Mouse (Mus musculus) adrenal gland, postnatal 36 days (tissue): Measurements from ENCODE around the gene Il23r. TPM values are rescaled to one million over a fixed set of nuclear protein-coding genes. Genes with fewer than 3 reads are reported as not detected.
"Not testable (repeated sequence)": the region's sequence is repeated elsewhere in the genome, so short reads cannot be mapped to it uniquely, and the experiment has no call there.

ENCODE experiments used
- DNase-seq, 2 experiments: peaks; one replicate each; pipeline ENCODE4 v3.0.0; 2021; ENCODE audit warnings: mixed read lengths in 1 of 2
- long read RNA-seq, 2 experiments: library from polyadenylated mRNA; stranded (forward); transcript quantifications; one replicate each; pipeline ENCODE4 v2.0.0; 2021; ENCODE audit warnings: borderline sequencing depth in 2 of 2
- total RNA-seq, 2 experiments: library from RNA; stranded (reverse); gene quantifications; 2 replicates each; pipeline ENCODE4 v1.2.3; 2021

Il23r gene
- total RNA-seq, result 1 to 10 TPM; 5.6 to 7.4 TPM
- long read RNA-seq, experiment 1, partial matches to known transcripts, result 0 of 1 reads
- long read RNA-seq, experiment 1, other reads (novel, unspliced or antisense), result 1 of 1 reads
- long read RNA-seq, experiment 2, partial matches to known transcripts, result 0 of 4 reads
- long read RNA-seq, experiment 2, other reads (novel, unspliced or antisense), result 3 of 4 reads

DNA sequence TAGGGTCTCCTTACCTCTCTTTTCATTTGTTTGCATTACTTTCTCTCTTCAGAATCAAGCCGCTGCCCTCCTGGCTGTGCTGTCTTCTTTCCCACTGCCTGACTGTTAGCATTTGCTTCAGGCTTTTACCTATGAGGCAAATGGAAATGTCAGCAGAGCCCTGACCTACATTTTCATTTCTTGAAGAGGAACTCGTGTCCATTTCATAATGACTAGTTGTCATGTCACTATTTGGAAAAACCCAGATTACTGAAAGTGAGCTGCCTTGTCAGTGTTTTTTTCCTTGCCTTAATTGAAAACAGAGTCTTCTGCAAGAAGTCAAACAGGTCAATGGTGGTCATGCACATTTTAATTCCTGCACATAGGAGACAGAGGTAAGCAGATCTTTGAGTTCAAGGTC is at the start of gene Il23r:
TSS of gene Il23r (minus strand) at position 101 of the 400 bp plus-strand sequence.
- DNase-seq, result peak; percentile 26 to 35

DNA sequence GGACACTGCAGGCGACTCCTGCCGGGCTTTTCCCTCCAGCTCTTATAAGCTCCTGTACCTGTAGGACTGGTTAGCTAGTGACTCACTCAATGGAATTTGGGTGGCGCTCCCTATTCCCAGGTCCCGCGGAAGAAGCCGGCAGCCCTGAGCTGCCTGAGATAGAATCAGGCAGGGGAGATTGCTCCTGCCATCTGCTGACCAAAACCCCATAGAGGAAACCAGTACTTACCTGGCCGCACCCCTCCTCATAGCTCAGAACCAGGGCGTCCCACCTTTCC is 44.1 kb upstream of the Il23r start, which contains the start of gene Tacstd2:
TSS of gene Tacstd2 (minus strand) at position 20 of the 278 bp plus-strand sequence.
- DNase-seq, result no peak

DNA sequence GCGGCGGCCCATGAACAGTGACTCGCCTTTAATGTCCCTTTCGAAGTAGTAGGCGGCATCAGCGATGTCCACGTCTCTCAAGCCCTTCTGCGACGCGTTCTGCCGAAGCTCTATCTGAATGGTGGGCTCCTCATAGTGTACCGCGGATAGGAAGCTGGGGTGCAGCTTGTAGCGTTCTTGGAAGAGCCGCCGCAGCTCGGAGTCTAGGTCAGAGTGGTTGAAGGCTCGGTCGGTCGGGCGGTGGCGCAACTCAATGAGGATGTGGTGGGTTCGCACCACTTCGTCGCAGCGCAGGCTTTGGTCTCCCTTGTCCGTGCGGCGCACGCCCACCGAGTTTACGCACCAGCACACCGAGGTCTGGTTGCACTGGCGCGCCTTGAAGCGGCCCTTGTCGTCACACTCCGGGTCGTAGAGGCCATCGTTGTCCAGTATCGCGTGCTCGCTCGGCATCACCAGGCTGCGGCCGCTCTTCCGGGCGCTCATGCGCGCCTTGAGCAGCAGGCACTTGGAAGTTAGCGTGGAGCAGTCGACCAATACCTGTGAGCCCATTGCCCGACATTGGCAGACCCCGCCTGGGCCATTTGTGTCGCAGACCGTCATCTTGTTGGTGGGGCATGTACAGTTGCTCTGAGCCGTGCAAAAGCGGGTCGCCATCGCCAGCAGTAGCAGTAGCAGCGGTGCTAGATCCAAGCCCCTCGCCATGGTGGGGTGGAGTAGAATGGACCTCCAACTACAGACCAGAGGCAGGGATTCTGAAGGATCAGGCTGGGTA is 43.5 kb upstream of the Il23r start:
- no peak for DNase-seq

DNA sequence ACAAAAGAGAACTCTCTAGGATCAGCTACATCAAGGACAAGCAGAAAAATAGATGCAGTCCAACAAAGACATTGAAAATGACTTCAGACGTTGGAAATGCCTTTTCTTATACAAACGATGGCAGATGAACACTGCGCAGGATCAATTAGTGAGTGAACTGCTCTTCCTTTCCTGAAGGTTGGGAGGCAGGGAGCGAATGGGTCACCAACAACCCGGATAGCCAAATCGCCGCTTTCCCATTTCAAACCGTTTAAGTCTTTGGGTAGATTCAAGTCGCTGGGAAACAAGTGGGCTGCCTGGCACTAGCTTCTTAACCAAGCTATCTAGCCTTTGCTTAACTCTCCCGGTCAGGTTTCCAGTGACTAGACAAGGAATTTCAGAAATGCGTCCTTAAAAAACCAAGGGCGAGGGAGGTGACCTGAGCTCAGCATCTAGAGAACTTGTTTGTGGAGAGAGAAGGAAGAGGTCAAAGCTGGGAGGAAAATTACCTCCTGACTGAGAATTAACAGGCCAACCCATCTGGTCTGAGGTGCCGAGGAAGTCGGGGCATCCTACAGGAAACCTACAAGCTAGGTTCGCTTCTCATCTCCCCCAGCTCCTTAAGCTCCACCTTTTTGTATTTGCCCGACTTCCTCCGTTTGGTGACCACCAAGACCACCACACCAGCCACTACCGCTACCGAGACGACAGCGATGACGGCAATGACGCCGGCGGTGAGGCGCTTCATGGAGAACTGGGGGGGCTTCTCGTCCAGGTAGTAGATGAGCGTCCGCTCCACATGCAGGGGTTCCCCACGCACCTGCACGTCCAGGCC is 42.7 kb upstream of the Il23r start:
- DNase-seq, result no peak

DNA sequence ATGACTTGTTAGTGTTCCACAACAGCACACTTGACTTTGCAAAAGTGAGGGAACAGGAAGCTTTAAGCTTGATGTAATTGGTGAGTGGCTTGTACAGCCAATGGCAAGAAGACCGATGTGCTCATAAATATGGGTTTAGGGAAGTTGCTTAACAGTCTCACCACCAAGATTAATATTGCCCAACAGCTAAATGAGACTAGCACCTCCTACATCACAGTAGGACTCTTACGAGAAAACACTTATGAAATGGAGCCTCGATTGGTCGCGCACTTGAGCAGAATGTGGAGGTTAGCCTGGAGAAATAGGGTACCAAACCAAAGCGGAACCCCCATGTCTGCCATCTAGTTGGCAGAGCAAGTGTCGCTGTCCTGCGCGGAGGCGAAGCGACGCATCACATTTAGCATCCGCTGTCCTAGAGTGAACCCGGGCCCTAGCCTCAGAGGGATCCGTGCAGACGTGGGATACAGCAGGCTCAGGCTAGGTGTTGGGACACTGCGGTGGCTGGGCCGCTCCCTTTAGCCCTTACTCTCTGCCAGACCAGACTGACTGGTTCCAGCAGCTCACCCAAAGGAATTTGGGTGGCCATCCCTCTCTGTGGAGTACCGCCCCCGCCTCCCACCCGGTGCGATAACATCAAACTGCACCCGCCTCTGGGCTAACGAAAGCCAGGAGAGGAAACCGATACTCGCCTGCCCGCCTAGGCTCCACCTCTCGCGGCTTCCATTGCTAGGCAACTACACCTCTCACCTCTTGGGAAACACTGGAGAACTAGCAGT is 41.2 kb upstream of the Il23r start:
- DNase-seq, result no peak

DNA sequence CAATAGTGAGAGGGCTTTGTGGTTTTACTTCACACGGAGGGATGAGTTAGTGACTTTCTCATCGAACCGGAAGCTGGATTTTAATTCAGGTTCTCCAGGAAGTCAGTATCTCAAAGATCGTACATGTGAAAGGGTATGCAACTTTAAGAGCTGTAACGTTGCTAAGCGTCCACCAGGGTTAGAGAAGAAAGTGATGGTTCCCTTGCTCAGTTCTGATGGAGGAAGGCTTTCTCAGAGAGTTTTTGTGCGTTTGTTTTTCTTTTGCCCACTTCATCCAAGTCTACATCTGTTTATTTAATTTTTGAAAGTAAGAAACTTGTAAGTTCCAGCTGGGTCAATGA is 40.1 kb upstream of the Il23r start:
- DNase-seq, result no peak

DNA sequence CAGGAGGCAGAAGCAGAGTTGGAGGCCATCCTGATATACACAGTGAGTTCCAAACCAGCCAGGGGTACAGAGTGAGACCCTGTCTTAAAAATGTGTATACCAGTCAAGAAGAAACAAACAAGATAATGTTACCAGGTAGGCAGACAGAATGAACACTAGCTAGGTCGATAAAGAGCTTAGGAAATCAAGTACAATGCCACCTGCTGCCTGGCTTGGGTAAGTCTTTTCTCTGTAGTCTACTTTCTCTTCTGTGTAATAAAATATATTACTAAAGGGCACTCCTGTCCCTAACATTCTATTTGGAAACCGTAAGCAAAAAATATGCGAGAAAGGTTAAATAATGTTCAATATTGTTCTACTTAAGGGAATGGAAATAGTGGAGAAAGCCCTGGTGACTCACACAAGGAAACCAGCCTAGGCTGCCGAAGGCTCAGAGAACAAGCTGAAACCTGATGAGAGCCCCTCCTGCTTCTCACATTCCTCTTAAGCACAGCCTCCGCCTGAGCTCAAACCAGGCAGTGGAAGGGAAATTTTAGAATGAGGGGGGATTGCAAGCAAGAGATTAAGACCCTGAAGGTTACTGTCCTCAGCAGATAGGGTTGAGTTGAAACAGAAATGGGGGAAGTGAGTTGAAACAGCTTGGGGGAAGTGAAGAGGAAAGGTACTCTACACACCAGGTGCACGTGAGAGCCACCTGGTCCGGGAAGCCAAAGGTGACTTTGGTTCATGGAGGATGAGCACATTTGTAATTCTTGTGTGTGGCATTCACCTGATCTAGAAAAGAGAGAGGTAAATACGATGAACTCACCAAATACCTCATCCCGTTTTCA is 39.6 kb upstream of the Il23r start:
- DNase-seq, result peak; percentile 24 to 27

DNA sequence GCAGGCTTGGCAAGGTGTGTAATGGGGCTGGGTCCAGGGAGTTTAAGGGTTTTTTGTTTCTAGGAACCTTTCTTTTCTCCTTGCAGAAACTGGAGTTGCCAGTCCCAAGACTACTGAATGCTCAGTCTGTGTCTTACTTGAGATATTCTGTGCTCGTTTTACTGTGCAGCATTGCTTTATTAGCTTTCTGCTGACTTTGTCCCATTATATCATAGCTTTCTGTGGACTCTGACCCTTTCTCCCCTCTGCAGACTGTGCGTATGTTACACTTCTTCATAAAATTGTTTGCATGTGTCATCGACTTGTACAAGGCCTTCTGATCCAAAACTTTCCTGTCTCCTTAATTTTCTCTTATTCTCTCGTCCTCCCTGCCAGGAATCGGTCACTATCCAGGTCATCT is 34.7 kb upstream of the Il23r start:
- no peak for DNase-seq

DNA sequence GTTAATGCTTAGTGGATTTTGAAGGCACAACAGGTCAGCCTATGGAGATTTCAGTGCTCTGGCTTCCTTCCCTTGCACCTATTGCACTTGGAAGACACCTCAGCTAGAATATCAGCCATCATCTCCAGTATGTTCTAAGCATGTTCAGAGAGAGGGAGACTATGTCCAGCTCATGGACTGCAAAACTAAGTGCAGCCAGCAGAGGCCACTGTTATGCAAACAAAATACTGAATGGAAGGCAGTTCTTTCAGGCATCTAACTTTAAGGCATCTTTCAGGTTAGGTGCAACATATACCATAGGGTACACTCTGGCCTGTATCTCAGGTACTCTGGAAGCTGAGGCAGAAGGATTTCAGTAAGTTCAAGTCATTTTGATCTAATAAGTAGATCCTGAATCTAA is 19.1 kb upstream of the Il23r start:
- peak; percentile 46 to 53 for DNase-seq

DNA sequence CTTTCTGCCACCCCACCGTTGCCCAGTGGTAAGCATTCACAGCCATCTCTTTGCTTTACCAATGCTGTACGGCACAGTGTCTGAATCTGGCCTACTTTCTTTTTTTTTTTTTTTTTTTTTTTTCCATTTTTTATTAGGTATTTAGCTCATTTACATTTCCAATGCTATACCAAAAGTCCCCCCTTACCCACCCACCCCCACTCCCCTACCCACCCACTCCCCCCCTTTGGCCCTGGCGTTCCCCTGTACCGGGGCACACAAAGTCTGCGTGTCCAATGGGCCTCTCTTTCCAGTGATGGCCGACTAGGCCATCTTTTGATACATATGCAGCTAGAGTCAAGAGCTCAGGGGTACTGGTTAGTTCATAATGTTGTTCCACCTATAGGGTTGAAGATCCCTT is 10.3 kb upstream of the Il23r start:
- DNase-seq, result not testable (repeated sequence)

DNA sequence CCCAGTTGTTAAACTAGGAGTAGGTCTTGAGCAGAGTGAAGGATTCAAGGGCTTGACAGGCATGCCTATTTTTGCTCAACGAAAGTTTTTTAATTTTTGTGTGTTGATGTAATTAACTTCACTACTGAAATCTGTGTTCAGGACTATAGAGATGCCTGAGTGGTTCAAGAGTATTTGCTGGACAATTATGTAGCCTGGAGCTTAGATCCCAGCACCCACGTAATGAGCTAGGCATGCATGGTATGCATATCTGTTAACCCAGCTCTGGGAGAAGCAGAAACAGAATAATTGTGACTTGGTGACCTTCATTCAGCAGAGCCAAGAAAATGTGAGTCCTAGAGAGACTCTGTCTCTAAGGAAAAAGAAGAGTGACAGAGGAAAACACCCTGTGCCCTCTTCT is 10.6 kb downstream of the Il23r start:
- peak in 1 of 2 experiments; percentile 12 for DNase-seq

DNA sequence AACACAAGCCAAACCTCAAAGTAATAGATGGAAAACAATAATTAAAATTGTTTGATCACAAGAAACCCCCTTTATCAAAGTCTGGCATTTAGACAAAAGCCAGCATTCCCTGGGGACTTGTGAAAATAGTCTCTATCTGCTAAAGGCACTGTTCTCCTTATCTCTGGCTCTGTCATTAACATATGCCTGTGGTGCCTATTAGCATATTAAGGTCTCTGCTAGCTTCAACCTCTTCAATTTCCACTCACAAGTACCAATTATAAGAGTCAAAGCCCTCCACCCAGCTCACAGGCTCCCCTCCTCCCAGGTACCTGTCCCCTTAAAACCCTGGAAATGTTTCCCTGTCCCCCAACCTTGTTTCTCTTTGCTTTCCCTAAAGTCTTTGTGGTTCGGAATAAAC is 20.4 kb downstream of the Il23r start:
- DNase-seq, result no peak

DNA sequence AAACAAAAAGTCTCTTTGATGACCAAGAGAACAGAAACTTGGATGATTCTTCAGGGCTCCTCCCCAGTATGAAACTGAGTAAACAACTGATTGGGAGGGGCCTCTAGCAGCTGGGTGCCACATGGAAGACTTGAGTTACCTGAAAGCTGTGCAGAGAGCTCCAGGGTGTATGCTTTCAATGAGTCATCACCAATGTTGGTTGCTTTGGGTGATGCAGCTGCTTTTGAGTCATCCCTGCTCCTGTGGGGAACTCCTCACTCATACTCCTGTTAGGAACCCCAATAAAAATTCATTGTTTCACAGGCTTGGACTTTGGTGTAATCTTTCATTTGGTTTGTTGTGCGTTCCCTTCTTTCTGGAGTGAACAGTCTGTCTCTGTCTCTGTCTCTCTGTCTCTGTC is 32.2 kb downstream of the Il23r start:
- DNase-seq, result no peak

DNA sequence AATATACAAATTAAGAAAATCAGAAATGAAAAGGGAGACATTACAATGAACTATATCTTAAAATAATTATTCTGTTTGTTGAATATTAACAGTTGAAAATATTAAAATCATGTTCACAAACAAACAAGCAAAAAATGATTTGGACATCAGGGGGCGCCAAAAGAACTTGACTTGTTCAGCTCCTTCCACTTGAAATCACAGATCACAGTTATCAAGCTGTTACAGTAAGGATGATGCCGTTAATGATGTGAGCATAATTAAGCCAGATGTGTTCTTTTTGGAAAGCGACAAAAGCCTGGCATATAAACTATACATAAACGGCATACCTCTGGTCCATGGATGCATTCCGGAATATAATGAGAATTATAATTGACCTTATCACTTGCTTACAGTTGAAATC is 40.3 kb downstream of the Il23r start:
- DNase-seq, result peak; percentile 6 to 41

DNA sequence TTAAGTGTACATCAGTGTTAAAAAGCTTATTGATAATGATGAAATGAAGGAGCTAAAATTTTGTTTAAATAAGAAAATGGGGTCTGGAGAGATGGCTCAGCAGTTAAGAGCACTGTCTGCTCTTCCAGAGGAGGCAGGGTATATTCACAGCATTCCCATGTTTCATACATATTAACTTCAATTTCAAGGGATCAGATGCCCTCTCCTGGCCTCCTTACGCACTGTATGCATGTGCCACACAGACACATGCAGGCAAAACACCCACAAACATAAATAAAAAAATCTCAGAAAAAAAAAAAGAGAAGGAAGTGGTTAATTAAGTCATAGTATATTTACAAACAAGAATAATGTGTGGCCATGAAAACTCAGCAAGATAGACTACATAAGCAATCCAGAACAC is 45.8 kb downstream of the Il23r start:
- no peak for DNase-seq

DNA sequence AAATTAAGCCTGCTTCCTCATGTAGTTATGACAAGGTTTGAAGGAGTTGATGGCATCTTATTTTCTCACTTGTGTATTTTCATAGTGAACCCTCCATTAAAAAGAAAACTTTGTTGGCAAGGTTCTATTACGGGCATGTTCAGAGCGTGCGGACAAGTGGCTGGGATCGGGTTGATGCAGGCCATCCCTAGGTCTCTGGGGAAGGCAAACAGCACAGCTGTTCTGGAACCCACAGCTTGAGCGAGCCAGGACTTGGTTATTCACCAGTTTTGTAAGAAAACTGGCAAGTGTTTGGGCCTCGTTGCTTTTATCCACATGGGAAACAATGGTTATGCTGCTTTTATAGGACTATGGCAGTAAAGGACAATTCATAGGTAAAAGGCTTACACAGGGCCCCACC is 48.5 kb downstream of the Il23r start:
- DNase-seq, result no peak

DNA sequence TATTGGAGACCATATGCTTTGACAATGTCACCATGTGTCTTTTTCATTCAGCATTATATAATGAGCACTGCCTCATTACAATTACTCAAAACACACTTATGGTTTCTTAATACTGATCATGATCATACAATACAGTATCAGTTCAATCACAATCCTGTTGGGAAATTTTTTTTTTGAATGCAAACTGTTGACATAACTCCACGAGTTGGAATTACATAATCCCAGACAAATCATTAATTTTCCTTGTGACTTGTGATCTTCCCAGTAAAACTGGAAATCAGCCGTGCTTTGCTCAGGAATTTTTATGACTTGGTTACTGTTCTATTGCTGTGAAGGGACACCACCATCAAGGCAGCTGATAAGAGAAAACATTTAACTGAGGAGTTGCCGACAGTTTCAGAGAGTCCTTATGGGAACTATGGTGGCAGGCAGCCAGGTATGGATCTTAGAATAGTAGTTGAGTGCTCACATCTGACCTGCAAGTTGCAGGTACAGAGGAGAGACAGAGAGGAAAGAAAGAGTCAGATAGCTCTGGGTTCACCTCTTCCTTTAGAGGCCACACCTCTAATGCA is 53.8 kb downstream of the Il23r start:
- DNase-seq, result no peak

DNA sequence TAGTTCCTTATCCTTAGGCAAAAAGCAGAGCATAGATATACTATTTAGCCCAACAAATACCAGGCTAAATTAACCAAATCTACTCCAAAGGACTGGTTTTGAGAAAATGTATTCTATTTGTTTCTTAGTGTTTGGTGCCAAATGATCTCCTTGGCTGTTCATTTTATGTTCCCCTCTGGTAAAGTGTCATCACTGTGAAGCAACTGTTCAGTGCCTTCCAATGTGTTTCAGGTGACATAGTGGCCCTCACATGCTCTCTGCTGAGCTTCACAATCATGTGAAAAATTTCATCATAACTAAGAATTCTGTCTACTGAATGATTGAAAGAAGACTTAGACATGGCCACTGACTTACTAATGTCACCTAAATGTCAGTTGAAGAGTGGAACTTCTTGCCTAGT is 54.6 kb downstream of the Il23r start:
- DNase-seq, result no peak

DNA sequence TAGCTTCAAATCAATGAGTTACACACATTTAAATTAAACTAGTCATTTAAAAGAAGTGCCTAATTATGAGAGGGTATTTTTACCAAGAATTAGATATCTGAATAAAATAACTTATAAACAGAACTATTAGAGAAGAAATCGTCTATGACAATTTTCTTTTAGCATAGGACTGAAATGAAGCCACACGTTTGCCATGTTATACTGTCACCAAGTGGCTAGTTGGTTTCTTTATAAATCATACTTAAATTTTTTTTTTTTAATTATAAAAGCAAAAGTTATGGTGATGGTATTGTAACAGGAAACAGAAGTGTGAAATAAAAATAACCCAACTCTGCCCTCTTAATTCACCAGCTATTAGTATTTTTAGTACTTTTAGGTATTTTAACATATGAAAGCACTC is 55.4 kb downstream of the Il23r start:
- DNase-seq, result no peak

DNA sequence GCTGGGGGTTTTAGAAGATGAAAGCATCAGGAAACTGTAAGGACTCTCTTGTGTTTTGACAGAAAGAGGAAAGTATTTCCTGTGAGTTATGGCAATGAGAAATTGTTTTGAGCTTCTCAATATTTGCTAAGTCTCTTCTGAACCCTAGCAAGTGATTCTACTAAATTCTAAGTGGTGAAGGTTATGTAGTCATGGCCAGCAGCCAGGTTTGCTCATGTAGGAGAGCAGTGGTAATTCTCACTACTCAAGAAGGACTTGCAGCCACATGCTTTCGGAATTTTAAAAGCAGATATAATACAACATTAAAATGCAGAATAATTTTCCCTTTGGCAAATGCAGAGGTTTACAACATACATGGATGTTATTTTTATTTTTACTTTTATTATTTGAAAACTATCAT is 55.9 kb downstream of the Il23r start:
- peak in 1 of 2 experiments; percentile 15 for DNase-seq

DNA sequence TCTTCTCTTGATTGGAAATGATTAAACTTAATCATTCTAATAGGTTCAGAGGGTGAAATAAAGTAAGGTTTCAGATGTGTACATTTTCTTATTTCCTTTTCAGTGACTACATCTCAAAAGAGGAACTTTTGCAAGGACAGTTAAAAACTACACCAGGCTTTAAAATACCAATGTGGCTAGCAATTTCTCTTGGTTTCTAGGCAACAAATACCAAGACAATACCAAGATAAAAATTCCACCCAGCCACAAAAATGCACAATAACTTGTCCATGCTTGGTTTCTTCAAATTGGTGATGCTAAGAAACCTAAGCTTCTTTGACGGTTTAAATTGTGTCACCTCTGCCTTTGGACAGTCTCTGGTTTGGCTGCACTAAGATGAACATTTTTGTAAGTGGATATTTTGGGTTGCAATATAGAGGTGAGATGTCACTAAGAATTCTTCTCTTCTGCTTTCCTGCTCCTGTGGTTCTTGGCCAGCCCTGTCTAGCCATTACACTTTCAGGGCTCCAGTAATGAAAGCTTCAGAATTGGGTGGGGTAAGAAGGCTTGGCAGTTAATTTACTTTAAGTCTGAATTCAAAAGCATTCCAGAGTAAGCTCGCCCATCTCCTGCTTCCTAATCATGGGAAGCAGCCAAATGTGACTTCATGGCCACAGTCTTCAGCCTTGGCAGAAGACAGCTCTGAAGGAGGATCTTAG is 56.8 kb downstream of the Il23r start:
- DNase-seq, result no peak
